Mouse (Mus musculus) thymus, adult 2 months (tissue): ENCODE data around the gene Lsamp. TPM values are rescaled to one million over a fixed set of nuclear protein-coding genes. Genes with fewer than 3 reads are reported as not detected.

Experiments
- DNase-seq: peaks from one replicate; pipeline ENCODE4 v3.0.0; 2021
- H3K27ac ChIP-seq: fragments of 200-500 bp; 2 replicates; pipeline ENCODE4 v1.5.1; 2012; ENCODE audit warnings: low read length, control low read depth; ENCODE audit not compliant: control insufficient read depth, insufficient read depth
- H3K27me3 ChIP-seq: fragments of 200-500 bp; 2 replicates; pipeline ENCODE4 v1.6.1; 2012; ENCODE audit warnings: mild to moderate bottlenecking, low read length, moderate library complexity, mixed read lengths; ENCODE audit not compliant: control insufficient read depth, insufficient read depth
- H3K36me3 ChIP-seq: fragments of 200-500 bp; 2 replicates; pipeline ENCODE4 v1.6.1; 2012; ENCODE audit warnings: mild to moderate bottlenecking, low read length, moderate library complexity; ENCODE audit not compliant: control insufficient read depth, insufficient read depth
- H3K4me1 ChIP-seq: fragments of 200-500 bp; replicated peaks from 2 replicates; pipeline ENCODE4 v1.6.1; 2012; ENCODE audit warnings: low read length; ENCODE audit not compliant: control insufficient read depth, insufficient read depth
- H3K4me3 ChIP-seq: fragments of 200-500 bp; 2 replicates; pipeline ENCODE4 v1.5.1; 2012; ENCODE audit warnings: mild to moderate bottlenecking, low read length, control low read depth, moderate library complexity; ENCODE audit not compliant: control insufficient read depth, insufficient read depth
- CTCF ChIP-seq: fragments of 200-500 bp; IDR thresholded peaks from 2 replicates; pipeline ENCODE4 v1.5.1; 2012; ENCODE audit warnings: mild to moderate bottlenecking, control low read depth, low read length, moderate library complexity, borderline replicate concordance; ENCODE audit not compliant: control insufficient read depth, poor library complexity, insufficient read depth; ENCODE audit errors: extremely low read depth
- POLR2A ChIP-seq: fragments of 200-500 bp; IDR thresholded peaks from 2 replicates; pipeline ENCODE4 v1.6.1; 2012; ENCODE audit warnings: mild to moderate bottlenecking, low read length, control low read depth, moderate library complexity; ENCODE audit not compliant: control insufficient read depth, poor library complexity, insufficient read depth; ENCODE audit errors: extremely low read depth
- WGBS: fragments of 180-500 bp; shearing (Covaris S2); methylation state at CpG from one replicate; pipeline ENCODE4 v1.1.7; 2018; 5-methylcytosine and 5-hydroxymethylcytosine counted together
- polyA plus RNA-seq: library from polyadenylated mRNA; depleted of rRNA; stranded (reverse); fragments of >200 nt; gene quantifications from 2 replicates; pipeline ENCODE4 v1.2.3, GENCODE M21; 2012

The Lsamp gene
- polyA plus RNA-seq, 1 experiment = 0.36 TPM

- no peaks in the 10 kb centered on the region for H3K27me3 ChIP-seq
- no peaks in the 10 kb centered on the region for H3K36me3 ChIP-seq
- no peak overlapping the region for H3K4me3 ChIP-seq
- H3K27ac ChIP-seq = no peak overlapping the region
- 86% methylated on average over 6 of the region's 6 CpGs for WGBS
- TF ChIP-seq POLR2A (no peak), CTCF (no peak)
- DNase-seq = no peak
- no peaks in the 10 kb centered on the region for H3K4me1 ChIP-seq
Observed at GRCm38 (mm10) chr16:41871917-41872593, 1887.9 kb downstream of the Lsamp start.

GRCm38 (mm10) chr16:41888546-41889165 lies 1904.5 kb downstream of the Lsamp start:
- DNase-seq = no peak
- TF ChIP-seq CTCF (no peak), POLR2A (no peak)
- Histone ChIP-seq H3K36me3 (no peaks in the 10 kb centered on the region), H3K27me3 (no peaks in the 10 kb centered on the region), H3K4me1 (no peaks in the 10 kb centered on the region), H3K27ac (no peak overlapping the region), H3K4me3 (no peak overlapping the region)
- 93% methylated on average over 16 of the region's 16 CpGs for WGBS

GRCm38 (mm10) chr16:41900783-41901182 lies 1916.6 kb downstream of the Lsamp start:
- 61% methylated on average over 2 of the region's 2 CpGs for WGBS
- no peak overlapping the region for H3K27ac ChIP-seq

GRCm38 (mm10) chr16:41903654-41904053 lies 1919.5 kb downstream of the Lsamp start:
- Histone ChIP-seq H3K27me3 (no peaks in the 10 kb centered on the region), H3K4me3 (no peak overlapping the region), H3K36me3 (no peaks in the 10 kb centered on the region), H3K4me1 (no peaks in the 10 kb centered on the region), H3K27ac (no peak overlapping the region)
- TF ChIP-seq CTCF = no peak
- TF ChIP-seq POLR2A = no peak
- 84% methylated on average over 3 of the region's 3 CpGs for WGBS
- no peak for DNase-seq

More at GRCm38 (mm10) chr16:41900783-41901182, 1916.6 kb downstream of the Lsamp start:
- Histone ChIP-seq H3K36me3 (no peaks in the 10 kb centered on the region), H3K4me1 (no peaks in the 10 kb centered on the region), H3K4me3 (no peak overlapping the region), H3K27me3 (no peaks in the 10 kb centered on the region)
- DNase-seq = no peak
- no peak for TF ChIP-seq POLR2A
- TF ChIP-seq CTCF = no peak

- 87% methylated on average over 4 of the region's 4 CpGs for WGBS
- Histone ChIP-seq H3K36me3 (no peaks in the 10 kb centered on the region), H3K27ac (no peak overlapping the region), H3K4me3 (no peak overlapping the region), H3K27me3 (no peaks in the 10 kb centered on the region), H3K4me1 (no peaks in the 10 kb centered on the region)
- TF ChIP-seq POLR2A (no peak), CTCF (no peak)
- DNase-seq = no peak
Observed at GRCm38 (mm10) chr16:41912584-41913193, 1928.5 kb downstream of the Lsamp start.

GRCm38 (mm10) chr16:41913346-41913745 lies 1929.2 kb downstream of the Lsamp start:
- Histone ChIP-seq H3K27ac (no peak overlapping the region), H3K4me3 (no peak overlapping the region), H3K36me3 (no peaks in the 10 kb centered on the region), H3K4me1 (no peaks in the 10 kb centered on the region), H3K27me3 (no peaks in the 10 kb centered on the region)
- WGBS = 88% methylated on average over 4 of the region's 4 CpGs
- TF ChIP-seq CTCF = no peak
- no peak for TF ChIP-seq POLR2A
- no peak for DNase-seq

GRCm38 (mm10) chr16:41916342-41916741 lies 1932.2 kb downstream of the Lsamp start:
- 96% methylated on average over 3 of the region's 3 CpGs for WGBS
- no peaks in the 10 kb centered on the region for H3K4me1 ChIP-seq
- DNase-seq = no peak
- TF ChIP-seq CTCF (no peak), POLR2A (no peak)
- H3K36me3 ChIP-seq = no peaks in the 10 kb centered on the region
- H3K27ac ChIP-seq = no peak overlapping the region
- H3K27me3 ChIP-seq = no peaks in the 10 kb centered on the region
- H3K4me3 ChIP-seq = no peak overlapping the region
